Mouse (Mus musculus): ENCODE measurements at regions not wholly inside any gene's neighbourhood (a gene's known extent, or its start where the extent isn't known, plus 50 kb on each side); places are given as distances from the start of the nearest gene placed in this dataset.

- no peak for TF ChIP-seq POLR2A (IDR thresholded peaks at IDR 0.05; ENCODE audit: borderline replicate concordance, extremely low read depth, insufficient read depth, insufficient read length, poor library complexity, severe bottlenecking)
- no peak for TF ChIP-seq CTCF (IDR thresholded peaks at IDR 0.05; ENCODE audit: borderline replicate concordance, extremely low read depth, insufficient read depth, insufficient read length)
These were observed 366.0 kb downstream of the Fut8 start for GRCm38 (mm10) chr12:77603832-77604501.
